Mouse (Mus musculus): ENCODE measurements around the gene Tnpo3.

DNA sequence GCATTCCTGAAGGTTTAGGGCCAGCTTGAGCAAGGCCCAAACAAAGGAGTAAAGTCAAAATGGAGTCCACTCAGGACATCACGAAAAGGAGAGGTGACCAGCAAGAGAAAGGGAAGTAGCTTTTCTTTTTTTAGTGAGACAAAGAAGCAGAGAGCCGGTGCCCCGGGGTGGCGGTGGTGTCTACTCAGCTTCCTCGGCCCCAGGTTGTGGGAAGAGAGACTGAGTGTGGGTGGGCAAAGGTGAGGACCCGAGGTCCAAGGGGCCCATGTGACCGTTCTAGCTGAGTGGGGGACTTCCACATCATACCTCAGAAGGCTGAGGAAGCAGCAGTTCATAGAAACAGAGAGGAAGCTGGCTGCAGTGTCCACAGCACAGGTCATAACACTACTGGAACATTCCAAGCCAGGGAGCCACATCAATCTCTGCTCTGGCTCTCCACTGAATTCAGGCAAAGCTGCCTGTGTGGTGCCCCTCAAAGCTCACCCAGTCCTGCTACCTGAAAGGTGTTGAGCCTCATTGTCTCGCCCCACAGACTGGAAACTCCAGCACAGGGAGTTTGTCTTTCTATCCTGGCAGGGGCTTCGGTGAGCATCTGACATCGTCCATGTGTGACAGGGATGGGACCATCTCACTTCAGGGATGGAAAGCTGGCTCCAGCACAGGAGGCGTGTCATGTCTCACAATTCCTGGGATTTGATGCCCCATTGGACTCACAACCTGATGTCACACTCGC, 86.2 kb downstream of the Tnpo3 start:
- TF ChIP-seq CTCF (IDR thresholded peaks at IDR 0.05; ENCODE audit: low read depth) (no peak), EP300 (IDR thresholded peaks at IDR 0.05; ENCODE audit: low read depth) (no peak)

Data from heart, postnatal 0 days (tissue).